Mouse (Mus musculus): ENCODE results near the gene Mcpt8.
"Not testable (repeated sequence)": the region's sequence is repeated elsewhere in the genome, so short reads cannot be mapped to it uniquely, and the experiment has no call there.

DNA sequence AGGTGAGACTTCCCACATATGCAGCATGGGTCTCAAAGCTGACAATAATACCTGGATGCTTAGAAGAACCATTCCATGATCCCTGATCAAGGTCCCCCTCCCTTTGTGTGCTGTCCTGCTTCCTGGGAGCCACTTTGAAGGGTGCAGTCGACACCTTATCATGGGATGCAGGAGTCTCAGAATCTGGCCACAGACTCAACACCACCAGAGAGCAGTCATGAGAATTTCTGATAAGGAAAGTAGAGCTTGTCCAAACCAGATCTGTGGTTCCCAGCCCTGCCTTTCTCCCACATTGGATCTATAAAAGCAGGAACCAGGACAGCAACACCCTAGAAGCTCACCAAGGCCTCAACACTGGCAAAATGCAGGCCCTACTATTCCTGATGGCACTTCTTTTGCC lies 43.3 kb downstream of the Mcpt8 start, which contains the start of gene Mcpt2:
- TF ChIP-seq GATA1 (IDR thresholded peaks at IDR 0.05; ENCODE audit: borderline replicate concordance, low read length); FLI1 (IDR thresholded peaks at IDR 0.05; ENCODE audit: low read length): not testable (repeated sequence)
